Mouse (Mus musculus) thymus, postnatal 10 days (tissue): Measurements from ENCODE around the gene Plg.

Experiments
- DNase-seq, 2 experiments: peaks; one replicate each; pipeline ENCODE4 v3.0.0; 2021; ENCODE audit warnings: low spot score in 2 of 2

The Plg gene

GRCm38 (mm10) chr17:12385049-12385794 lies 6.8 kb downstream of the Plg start:
- DNase-seq: no peak

- no peak for DNase-seq
Observed at GRCm38 (mm10) chr17:12387781-12388180, 9.4 kb downstream of the Plg start.

- DNase-seq: no peak
Observed at GRCm38 (mm10) chr17:12388239-12388638, 9.8 kb downstream of the Plg start.

GRCm38 (mm10) chr17:12396163-12396677 lies 17.8 kb downstream of the Plg start:
- no peak for DNase-seq

GRCm38 (mm10) chr17:12403420-12403819 lies 25.0 kb downstream of the Plg start:
- DNase-seq: no peak

GRCm38 (mm10) chr17:12409346-12409944 lies 31.0 kb downstream of the Plg start:
- peak; percentile 39 to 54 for DNase-seq

- DNase-seq: no peak
Observed at GRCm38 (mm10) chr17:12412181-12412890, 33.9 kb downstream of the Plg start.

GRCm38 (mm10) chr17:12412891-12413237 lies 34.5 kb downstream of the Plg start:
- DNase-seq: no peak

GRCm38 (mm10) chr17:12415031-12415735 lies 36.8 kb downstream of the Plg start:
- DNase-seq: no peak

GRCm38 (mm10) chr17:12415741-12416140 lies 37.3 kb downstream of the Plg start:
- DNase-seq: no peak

- peak; percentile 63 to 79 for DNase-seq
Observed at GRCm38 (mm10) chr17:12416250-12416895, 38.0 kb downstream of the Plg start.

- DNase-seq: no peak
Observed at GRCm38 (mm10) chr17:12419491-12420079, 41.2 kb downstream of the Plg start.

GRCm38 (mm10) chr17:12420886-12421574 lies 42.6 kb downstream of the Plg start:
- DNase-seq: peak in 1 of 2 experiments; percentile 38

- no peak for DNase-seq
Observed at GRCm38 (mm10) chr17:12422143-12422542, 43.7 kb downstream of the Plg start.

GRCm38 (mm10) chr17:12427156-12427555 lies 48.7 kb downstream of the Plg start:
- DNase-seq: no peak

- DNase-seq: no peak
Observed at GRCm38 (mm10) chr17:12428369-12428768, 50.0 kb downstream of the Plg start.

- no peak for DNase-seq
Observed at GRCm38 (mm10) chr17:12431707-12432106, 53.3 kb downstream of the Plg start.

- DNase-seq: no peak
Observed at GRCm38 (mm10) chr17:12437771-12438170, 59.4 kb downstream of the Plg start.

GRCm38 (mm10) chr17:12444561-12444960 lies 66.2 kb downstream of the Plg start:
- no peak for DNase-seq

- no peak for DNase-seq
Observed at GRCm38 (mm10) chr17:12451234-12451633, 72.8 kb downstream of the Plg start.
